Mouse (Mus musculus): Measurements from ENCODE around the gene Cnr2. TPM values are rescaled to one million over a fixed set of nuclear protein-coding genes. Genes with fewer than 3 reads are reported as not detected.

Cnr2 gene
- polyA plus RNA-seq, 1 experiment, result 0.38 TPM

GRCm38 (mm10) chr4:135963457-135964193, 68.4 kb downstream of the Cnr2 start, which contains the start of gene Gale:
Gale (plus strand) TSS chr4:135963727.
- Histone ChIP-seq H3K27ac (ENCODE audit: control insufficient read depth, insufficient read depth, low read depth, low read length) (peak within 1 kb of the TSS; percentile 80), H3K4me1 (ENCODE audit: control insufficient read depth, insufficient read depth, low read length) (peaks cover 9% of the 10 kb centered on the region), H3K36me3 (ENCODE audit: control insufficient read depth, insufficient read depth, low read length) (no peaks in the 10 kb centered on the region), H3K27me3 (ENCODE audit: control insufficient read depth, insufficient read depth, low read length) (no peaks in the 10 kb centered on the region), H3K4me3 (ENCODE audit: control insufficient read depth, low read depth, low read length) (peak within 1 kb of the TSS; percentile 86)
- no peak for TF ChIP-seq CTCF (IDR thresholded peaks at IDR 0.05; ENCODE audit: control insufficient read depth, insufficient read depth, insufficient replicate concordance, low read depth, low read length)
- peak; percentile 92 for TF ChIP-seq POLR2A (IDR thresholded peaks at IDR 0.05; ENCODE audit: control insufficient read depth, low read depth, low read length)

GRCm38 (mm10) chr4:135964426-135964825, 69.2 kb downstream of the Cnr2 start:
- TF ChIP-seq POLR2A (IDR thresholded peaks at IDR 0.05; ENCODE audit: control insufficient read depth, low read depth, low read length) (0 out of 2 replicates have a peak, but pooled peaks have one; percentile 10), CTCF (IDR thresholded peaks at IDR 0.05; ENCODE audit: control insufficient read depth, insufficient read depth, insufficient replicate concordance, low read depth, low read length) (no peak)
- peak overlapping the region; percentile 86 for H3K4me3 ChIP-seq (ENCODE audit: control insufficient read depth, low read depth, low read length)
- H3K27me3 ChIP-seq (ENCODE audit: control insufficient read depth, insufficient read depth, low read length), result no peaks in the 10 kb centered on the region

GRCm38 (mm10) chr4:135965113-135965512, 69.9 kb downstream of the Cnr2 start:
- TF ChIP-seq CTCF (IDR thresholded peaks at IDR 0.05; ENCODE audit: control insufficient read depth, insufficient read depth, insufficient replicate concordance, low read depth, low read length), result no peak
- TF ChIP-seq POLR2A (IDR thresholded peaks at IDR 0.05; ENCODE audit: control insufficient read depth, low read depth, low read length), result no peak
- H3K27ac ChIP-seq (ENCODE audit: control insufficient read depth, insufficient read depth, low read depth, low read length), result no peak overlapping the region
- no peaks in the 10 kb centered on the region for H3K27me3 ChIP-seq (ENCODE audit: control insufficient read depth, insufficient read depth, low read length)
- peaks cover 9% of the 10 kb centered on the region for H3K4me1 ChIP-seq (ENCODE audit: control insufficient read depth, insufficient read depth, low read length)
- H3K4me3 ChIP-seq (ENCODE audit: control insufficient read depth, low read depth, low read length), result no peak overlapping the region
- no peaks in the 10 kb centered on the region for H3K36me3 ChIP-seq (ENCODE audit: control insufficient read depth, insufficient read depth, low read length)

More at GRCm38 (mm10) chr4:135964426-135964825, 69.2 kb downstream of the Cnr2 start:
- H3K36me3 ChIP-seq (ENCODE audit: control insufficient read depth, insufficient read depth, low read length), result no peaks in the 10 kb centered on the region
- peaks cover 9% of the 10 kb centered on the region for H3K4me1 ChIP-seq (ENCODE audit: control insufficient read depth, insufficient read depth, low read length)
- no peak overlapping the region for H3K27ac ChIP-seq (ENCODE audit: control insufficient read depth, insufficient read depth, low read depth, low read length)

- Histone ChIP-seq H3K27ac (ENCODE audit: control insufficient read depth, insufficient read depth, low read depth, low read length) (no peak overlapping the region), H3K27me3 (ENCODE audit: control insufficient read depth, insufficient read depth, low read length) (no peaks in the 10 kb centered on the region), H3K4me3 (ENCODE audit: control insufficient read depth, low read depth, low read length) (no peak overlapping the region), H3K36me3 (ENCODE audit: control insufficient read depth, insufficient read depth, low read length) (no peaks in the 10 kb centered on the region), H3K4me1 (ENCODE audit: control insufficient read depth, insufficient read depth, low read length) (peaks cover 9% of the 10 kb centered on the region)
- TF ChIP-seq CTCF (IDR thresholded peaks at IDR 0.05; ENCODE audit: control insufficient read depth, insufficient read depth, insufficient replicate concordance, low read depth, low read length) (no peak), POLR2A (IDR thresholded peaks at IDR 0.05; ENCODE audit: control insufficient read depth, low read depth, low read length) (no peak)
These were observed 71.1 kb downstream of the Cnr2 start for GRCm38 (mm10) chr4:135966283-135966682.

GRCm38 (mm10) chr4:135967086-135967760, 72.0 kb downstream of the Cnr2 start:
- TF ChIP-seq POLR2A (IDR thresholded peaks at IDR 0.05; ENCODE audit: control insufficient read depth, low read depth, low read length) (no peak), CTCF (IDR thresholded peaks at IDR 0.05; ENCODE audit: control insufficient read depth, insufficient read depth, insufficient replicate concordance, low read depth, low read length) (no peak)
- no peak overlapping the region for H3K4me3 ChIP-seq (ENCODE audit: control insufficient read depth, low read depth, low read length)

GRCm38 (mm10) chr4:135968271-135968869, 73.2 kb downstream of the Cnr2 start:
- Histone ChIP-seq H3K36me3 (ENCODE audit: control insufficient read depth, insufficient read depth, low read length) (no peaks in the 10 kb centered on the region), H3K4me3 (ENCODE audit: control insufficient read depth, low read depth, low read length) (no peak overlapping the region), H3K27ac (ENCODE audit: control insufficient read depth, insufficient read depth, low read depth, low read length) (no peak overlapping the region), H3K27me3 (ENCODE audit: control insufficient read depth, insufficient read depth, low read length) (no peaks in the 10 kb centered on the region), H3K4me1 (ENCODE audit: control insufficient read depth, insufficient read depth, low read length) (peaks cover 16% of the 10 kb centered on the region)
- no peak for TF ChIP-seq CTCF (IDR thresholded peaks at IDR 0.05; ENCODE audit: control insufficient read depth, insufficient read depth, insufficient replicate concordance, low read depth, low read length)
- TF ChIP-seq POLR2A (IDR thresholded peaks at IDR 0.05; ENCODE audit: control insufficient read depth, low read depth, low read length), result no peak

More at GRCm38 (mm10) chr4:135967086-135967760, 72.0 kb downstream of the Cnr2 start:
- Histone ChIP-seq H3K4me1 (ENCODE audit: control insufficient read depth, insufficient read depth, low read length) (peaks cover 16% of the 10 kb centered on the region), H3K27ac (ENCODE audit: control insufficient read depth, insufficient read depth, low read depth, low read length) (no peak overlapping the region), H3K36me3 (ENCODE audit: control insufficient read depth, insufficient read depth, low read length) (no peaks in the 10 kb centered on the region), H3K27me3 (ENCODE audit: control insufficient read depth, insufficient read depth, low read length) (no peaks in the 10 kb centered on the region)
